Mouse (Mus musculus) cerebellum, adult 8-10 months (tissue): Measurements from ENCODE around the gene Psma4.

Experiments used
- DNase-seq: peaks from one replicate; pipeline ENCODE4 v3.0.0; 2022

Gene Psma4

DNA sequence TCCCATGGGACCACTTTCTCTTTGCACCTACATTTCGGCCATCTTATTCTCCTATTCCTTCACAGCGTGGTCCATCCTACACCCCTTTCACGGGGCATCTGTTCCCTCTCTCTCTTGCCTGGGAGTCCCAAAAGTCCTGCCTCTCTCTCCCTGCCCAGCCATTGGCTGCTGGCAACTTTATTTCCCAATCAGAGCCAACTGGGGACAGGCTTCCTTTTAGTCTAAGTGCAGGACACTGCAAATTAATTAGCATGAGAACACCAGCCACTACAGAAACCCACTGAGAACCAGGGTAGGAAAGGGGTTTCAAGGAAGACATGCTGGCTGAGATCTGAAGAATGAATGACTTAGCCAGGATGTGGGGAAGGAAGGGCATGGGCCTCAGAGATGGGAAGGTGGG, 43.8 kb downstream of the Psma4 start:
- no peak for DNase-seq

DNA sequence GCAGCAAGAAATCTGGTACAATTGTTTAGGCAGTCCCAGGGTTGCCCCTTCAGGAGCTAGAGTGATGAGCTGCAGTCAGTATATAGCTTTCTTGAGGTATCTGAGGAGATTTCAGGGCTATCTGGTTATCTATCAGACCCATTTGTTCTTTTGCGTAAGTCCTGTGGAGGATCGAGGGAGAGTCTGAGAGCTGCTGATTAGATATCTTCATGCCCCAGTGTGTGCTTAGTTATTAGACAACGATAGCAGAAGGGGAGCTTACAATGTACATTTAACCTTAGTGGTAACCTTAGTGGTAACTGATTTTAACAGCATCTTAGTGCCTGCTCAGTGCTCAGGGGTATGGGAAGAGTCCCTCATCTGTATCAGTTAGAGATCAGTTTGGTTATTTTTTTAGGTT, 45.1 kb downstream of the Psma4 start:
- no peak for DNase-seq

DNA sequence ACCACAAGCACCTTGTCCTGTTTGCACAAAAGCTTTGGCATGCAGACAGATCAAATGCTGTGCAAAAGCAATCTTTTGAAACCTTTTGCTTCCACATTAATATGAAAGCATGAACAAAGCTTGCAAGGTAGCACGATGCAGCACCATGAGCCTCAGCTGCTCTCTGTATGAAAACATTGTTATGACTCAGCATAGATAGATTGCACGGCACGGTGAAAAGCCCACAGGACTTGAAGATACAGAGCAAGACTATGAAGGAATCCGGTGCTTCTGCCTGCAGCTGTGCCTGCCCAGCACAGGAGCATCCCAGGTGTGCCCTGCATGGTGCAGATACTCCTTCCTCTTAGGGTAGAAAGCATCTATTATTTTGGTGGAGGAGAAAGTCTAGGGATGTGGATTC, 53.0 kb downstream of the Psma4 start:
- no peak for DNase-seq
